Mouse (Mus musculus): Measurements from ENCODE around the gene Mndal.
"Not testable (repeated sequence)": the region's sequence is repeated elsewhere in the genome, so short reads cannot be mapped to it uniquely, and the experiment has no call there.

DNA sequence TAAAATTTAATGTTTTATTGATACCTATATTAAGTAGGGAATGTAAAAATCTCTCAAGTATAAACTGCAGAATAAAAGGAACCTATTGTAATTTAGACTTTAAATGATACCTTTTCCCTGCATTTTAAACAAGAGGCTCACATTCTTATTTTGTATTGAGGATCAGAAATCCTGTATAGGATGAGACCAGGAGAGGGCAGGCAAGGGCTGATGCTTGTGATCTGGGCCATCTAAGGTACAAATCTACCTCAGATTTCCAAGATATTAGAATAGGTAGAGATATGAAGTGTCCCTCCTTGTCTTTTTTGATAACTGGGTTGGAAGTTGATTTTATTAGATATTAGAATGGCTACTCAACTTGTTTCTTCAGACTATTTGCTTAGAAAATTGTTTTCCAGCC is 88.6 kb downstream of the Mndal start:
- peak in 1 of 2 experiments; percentile 54; a peak in 3 of 4 replicates for TF ChIP-seq CTCF (conservative IDR thresholded peaks at IDR 0.05 in 1 of 2, IDR thresholded peaks at IDR 0.05 in 1 of 2; ENCODE audit: low read depth in 2 of 2, low read length in 2 of 2)
- TF ChIP-seq CHD2 (IDR thresholded peaks at IDR 0.05; ENCODE audit: low read length); IRF4 (IDR thresholded peaks at IDR 0.05; ENCODE audit: low read depth, low read length); HCFC1 (IDR thresholded peaks at IDR 0.05; ENCODE audit: low read depth, low read length); TBP (conservative IDR thresholded peaks at IDR 0.05; ENCODE audit: low read depth, low read length); CHD1 (IDR thresholded peaks at IDR 0.05; ENCODE audit: low read depth, low read length); KAT2A (IDR thresholded peaks at IDR 0.05; ENCODE audit: insufficient replicate concordance, low read length); E2F4 (IDR thresholded peaks at IDR 0.05; ENCODE audit: insufficient replicate concordance, low read depth, low read length); POLR2A (IDR thresholded peaks at IDR 0.05; ENCODE audit: low read depth, low read length); USF1 (IDR thresholded peaks at IDR 0.05; ENCODE audit: low read depth, low read length); ELF1 (IDR thresholded peaks at IDR 0.05; ENCODE audit: low read depth, low read length); MAX (IDR thresholded peaks at IDR 0.05; ENCODE audit: low read length): not testable (repeated sequence)
- peak; percentile 58 for TF ChIP-seq RAD21 (IDR thresholded peaks at IDR 0.05; ENCODE audit: low read depth, low read length)
- peak; percentile 61 for TF ChIP-seq SMC3 (IDR thresholded peaks at IDR 0.05; ENCODE audit: low read depth, low read length)
